Mouse (Mus musculus): Measurements from ENCODE around the gene Fgf11.

DNA sequence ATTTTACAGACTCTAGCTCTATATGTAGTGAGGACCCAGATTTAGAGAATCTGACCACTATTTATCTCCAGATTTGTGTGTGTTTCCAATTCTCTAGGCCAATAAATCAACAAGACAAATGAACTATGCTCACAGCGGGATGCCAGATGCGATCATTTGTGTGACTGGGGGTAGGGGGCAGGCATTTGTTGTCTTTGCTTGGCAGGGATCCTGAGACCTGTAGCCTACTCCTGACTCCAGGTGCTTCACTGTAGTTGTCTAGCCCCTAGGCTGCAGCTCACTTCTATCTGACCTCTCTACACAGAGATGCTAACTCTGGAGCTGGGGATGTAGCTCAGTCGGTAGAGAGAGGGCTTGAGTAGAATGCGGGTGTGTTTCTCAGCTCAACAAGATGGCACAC, 19.8 kb downstream of the Fgf11 start:
- TF ChIP-seq POLR2A (IDR thresholded peaks at IDR 0.05; ENCODE audit: extremely low read depth, insufficient read depth, low read length), result no peak
- TF ChIP-seq CTCF (IDR thresholded peaks at IDR 0.05; ENCODE audit: extremely low read depth, insufficient read depth, low read length), result no peak
